ENCODE assay signal across 24 mouse cellular contexts in the genomic region with DNA sequence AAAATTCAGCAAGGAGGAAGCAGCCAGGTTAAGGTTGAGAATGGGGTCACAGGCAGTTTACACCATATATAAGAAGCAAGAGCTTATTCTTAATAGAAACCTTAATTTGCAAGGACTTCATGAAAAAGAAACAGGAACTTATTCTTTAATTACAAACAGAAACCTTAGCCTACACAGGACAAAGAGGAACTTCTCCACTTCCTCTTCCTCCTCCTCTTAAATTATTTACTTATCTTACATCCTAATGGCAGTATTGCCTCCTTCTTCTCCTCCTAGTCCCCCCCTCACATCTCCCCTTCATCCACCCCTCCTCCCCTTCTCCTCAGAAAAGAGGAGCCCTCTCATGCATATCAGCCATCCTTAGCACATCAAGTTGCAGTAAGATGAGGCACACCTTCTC. TPM values are rescaled to one million over a fixed set of nuclear protein-coding genes. Genes with fewer than 3 reads are reported as not detected.
DNase-seq lines count a peak whose midpoint lies in the region; ATAC-seq and TF ChIP-seq lines count a peak whose summit lies in the region.
"Had no signal": no experiment of that assay in that cellular context is flagged by ENCODE, and none has a peak within 500 bp of the region (broad histone marks: within the 10 kb centered on the region; RNA-seq: fewer than 3 reads in every experiment).

No protein-coding gene starts in this region.

- TF ChIP-seq POLR2A in MEL (IDR thresholded peaks at IDR 0.05; ENCODE audit: control insufficient read depth in 1 of 2, insufficient read depth in 1 of 2, low read depth in 1 of 2, low read length in 2 of 2, poor library complexity in 1 of 2), result no peak

- H3K4me1 ChIP-seq in MEL (ENCODE audit: control insufficient read depth in 1 of 2, insufficient read depth in 2 of 2, low read length in 2 of 2), result no peaks in the 10 kb centered on the region; a peak in 1 of 4 replicates
- no peaks in the 10 kb centered on the region for H3K4me1 ChIP-seq in forebrain, embryonic 15.5 days
- H3K4me1 ChIP-seq in forebrain, embryonic 11.5 days (replicated peaks; ENCODE audit: control insufficient read depth, insufficient read depth, low read length), result no peaks in the 10 kb centered on the region
- H3K4me1 ChIP-seq: heart, embryonic 13.5 days; hindbrain, embryonic 10.5 days; hindbrain, embryonic 13.5 days; intestine, embryonic 15.5 days had no signal

- no peak overlapping the region for H3K4me2 ChIP-seq in forebrain, embryonic 15.5 days (replicated peaks)
- no peak overlapping the region for H3K4me2 ChIP-seq in forebrain, embryonic 11.5 days (ENCODE audit: low read depth, low read length, severe bottlenecking)
- H3K4me2 ChIP-seq: heart, embryonic 13.5 days; hindbrain, embryonic 13.5 days; intestine, embryonic 15.5 days had no signal

- H3K27ac ChIP-seq in MEL (ENCODE audit: control insufficient read depth, low read depth, low read length), result 0 out of 2 replicates have a peak overlapping the region, but pooled peaks have one; percentile 41
- no peak overlapping the region for H3K27ac ChIP-seq in forebrain, embryonic 15.5 days (replicated peaks)
- no peak overlapping the region for H3K27ac ChIP-seq in forebrain, embryonic 11.5 days (ENCODE audit: low read depth, low read length)
- H3K27ac ChIP-seq: forebrain, embryonic 10.5 days; heart, embryonic 13.5 days; hindbrain, embryonic 10.5 days; hindbrain, embryonic 13.5 days; intestine, embryonic 15.5 days had no signal

- H3K79me2 ChIP-seq in MEL (ENCODE audit: control insufficient read depth, insufficient read depth, low read length, poor library complexity), result no peaks in the 10 kb centered on the region

- TF ChIP-seq CTCF in MEL (IDR thresholded peaks at IDR 0.05 in 2 of 3, conservative IDR thresholded peaks at IDR 0.05 in 1 of 3; ENCODE audit: control insufficient read depth in 1 of 3, insufficient read depth in 1 of 3, low read depth in 2 of 3, low read length in 3 of 3, poor library complexity in 1 of 3, severe bottlenecking in 1 of 3), result no peak

- peak; percentile 90 for ATAC-seq in common myeloid progenitor, adult 5-6 weeks (replicated peaks; ENCODE audit: low read depth, poor library complexity, severe bottlenecking)
- ATAC-seq in megakaryocyte, adult 5-6 weeks (ENCODE audit: poor library complexity, severe bottlenecking), result peak; percentile 94
- no peak for ATAC-seq in forebrain, embryonic 15.5 days (replicated peaks)
- no peak for ATAC-seq in forebrain, embryonic 11.5 days (replicated peaks; ENCODE audit: low FRiP score)
- ATAC-seq: forebrain, embryonic 14.5 days; hindbrain, embryonic 16.5 days; intestine, embryonic 15.5 days had no signal

- 0 out of 4 replicates have a peak, but pooled peaks cover 0 to 2% of the 10 kb centered on the region in 2 experiments for H3K36me3 ChIP-seq in MEL (ENCODE audit: control insufficient read depth in 1 of 2, insufficient read depth in 2 of 2, low read length in 2 of 2)
- H3K36me3 ChIP-seq in forebrain, embryonic 15.5 days, result no peaks in the 10 kb centered on the region
- H3K36me3 ChIP-seq in forebrain, embryonic 11.5 days (ENCODE audit: control insufficient read depth, insufficient read depth, low read length), result no peaks in the 10 kb centered on the region
- H3K36me3 ChIP-seq: forebrain, embryonic 10.5 days; heart, embryonic 13.5 days; hindbrain, embryonic 10.5 days; hindbrain, embryonic 13.5 days; intestine, embryonic 15.5 days had no signal

- peak; percentile 77 for DNase-seq in A20 (ENCODE audit: low read depth, low spot score)
- peak; percentile 44 for DNase-seq in MEL (ENCODE audit: low read depth, low spot score)
- DNase-seq in forebrain, embryonic 11.5 days (ENCODE audit: low spot score), result no peak
- no peak for DNase-seq in gastrocnemius, postnatal 4 days (ENCODE audit: low spot score in 2 of 2)
- DNase-seq in kidney, postnatal 4 days, result no peak
- DNase-seq: adrenal gland, adult 2 months; adrenal gland, postnatal 14 days; cerebellum, adult 11-12 months; cerebellum, adult 8-10 months; cerebellum, postnatal 10 days; cerebellum, postnatal 36 days; gastrocnemius, postnatal 25 days; heart, postnatal 14 days had no signal

- H3K9me3 ChIP-seq in MEL (replicated peaks; ENCODE audit: insufficient read depth, low read length), result no peaks in the 10 kb centered on the region
- H3K9me3 ChIP-seq in forebrain, embryonic 15.5 days, result no peaks in the 10 kb centered on the region
- no peaks in the 10 kb centered on the region for H3K9me3 ChIP-seq in forebrain, embryonic 11.5 days (ENCODE audit: control insufficient read depth, low read length)
- H3K9me3 ChIP-seq: forebrain, embryonic 10.5 days; heart, embryonic 13.5 days; hindbrain, embryonic 10.5 days; hindbrain, embryonic 13.5 days; intestine, embryonic 15.5 days had no signal

- H3K4me3 ChIP-seq in MEL (ENCODE audit: control insufficient read depth in 1 of 2, insufficient read depth in 1 of 2, low read depth in 2 of 2, low read length in 2 of 2), result no peak overlapping the region
- H3K4me3 ChIP-seq in forebrain, embryonic 15.5 days, result no peak overlapping the region
- no peak overlapping the region for H3K4me3 ChIP-seq in forebrain, embryonic 11.5 days (ENCODE audit: low read depth, low read length)
- H3K4me3 ChIP-seq: forebrain, embryonic 10.5 days; heart, embryonic 13.5 days; hindbrain, embryonic 10.5 days; hindbrain, embryonic 13.5 days; intestine, embryonic 15.5 days had no signal

- no peak overlapping the region for H3K9ac ChIP-seq in MEL (ENCODE audit: control insufficient read depth, low read depth, low read length, poor library complexity, severe bottlenecking)
- H3K9ac ChIP-seq in forebrain, embryonic 15.5 days (replicated peaks), result no peak overlapping the region
- H3K9ac ChIP-seq in forebrain, embryonic 11.5 days (ENCODE audit: low read length), result no peak overlapping the region
- H3K9ac ChIP-seq: heart, embryonic 13.5 days; hindbrain, embryonic 13.5 days; intestine, embryonic 15.5 days had no signal

- TF ChIP-seq RAD21 in MEL (IDR thresholded peaks at IDR 0.05; ENCODE audit: low read depth, low read length), result no peak

- no peaks in the 10 kb centered on the region for H3K27me3 ChIP-seq in MEL (ENCODE audit: control insufficient read depth in 1 of 2, insufficient read depth in 2 of 2, low read length in 2 of 2)
- H3K27me3 ChIP-seq in forebrain, embryonic 15.5 days, result no peaks in the 10 kb centered on the region
- no peaks in the 10 kb centered on the region for H3K27me3 ChIP-seq in forebrain, embryonic 11.5 days (ENCODE audit: control insufficient read depth, insufficient read depth, low read length)
- H3K27me3 ChIP-seq: heart, embryonic 13.5 days; hindbrain, embryonic 13.5 days; intestine, embryonic 15.5 days had no signal

- TF ChIP-seq EP300 in MEL (IDR thresholded peaks at IDR 0.05; ENCODE audit: low read depth in 1 of 2, low read length in 2 of 2), result peak in 1 of 2 experiments; percentile 68; a peak in 1 of 4 replicates

TF ChIP-seq in MEL, 35 proteins besides CTCF, POLR2A, EP300 and RAD21:
- TF ChIP-seq JUND (IDR thresholded peaks at IDR 0.05; ENCODE audit: low read depth, low read length), result no peak
- no peak for TF ChIP-seq UBTF (IDR thresholded peaks at IDR 0.05; ENCODE audit: borderline replicate concordance, insufficient read depth, low read depth, low read length)
- TF ChIP-seq CHD1 (IDR thresholded peaks at IDR 0.05; ENCODE audit: low read depth, low read length), result no peak
- no peak for TF ChIP-seq KAT2A (conservative IDR thresholded peaks at IDR 0.05; ENCODE audit: low read depth, low read length)
- TF ChIP-seq ZNF384 (IDR thresholded peaks at IDR 0.05; ENCODE audit: low read depth, low read length), result no peak
- TF ChIP-seq TBP (IDR thresholded peaks at IDR 0.05; ENCODE audit: low read depth, low read length), result no peak
- no peak for TF ChIP-seq MXI1 (IDR thresholded peaks at IDR 0.05; ENCODE audit: low read depth, low read length)
- TF ChIP-seq MAFK (IDR thresholded peaks at IDR 0.05; ENCODE audit: borderline replicate concordance, low read depth, low read length), result no peak
- no peak for TF ChIP-seq TCF12 (IDR thresholded peaks at IDR 0.05; ENCODE audit: low read depth, low read length)
- no peak for TF ChIP-seq SMC3 (IDR thresholded peaks at IDR 0.05; ENCODE audit: low read depth, low read length)
- no peak for TF ChIP-seq HCFC1 (IDR thresholded peaks at IDR 0.05; ENCODE audit: low read depth, low read length)
- TF ChIP-seq MYC (IDR thresholded peaks at IDR 0.05; ENCODE audit: low read depth, low read length), result no peak

RNA-seq across cellular contexts. Expression of a gene that starts 56.4 kb away (rescaled TPM):
- total RNA-seq in MEL (2012; rRNA removed), result not detected in 2 replicates
- not detected for polyA plus RNA-seq in MEL (2012; ENCODE audit: insufficient read depth in 1 of 2, insufficient read length in 2 of 2, low read depth in 1 of 2, low replicate concordance in 2 of 2, missing spikeins in 1 of 2)
- not detected in 2 replicates for total RNA-seq in common myeloid progenitor, adult 5-6 weeks (2017)
- total RNA-seq in megakaryocyte, adult 5-6 weeks (2015), result not detected in 2 replicates
- total RNA-seq in megakaryocyte, adult 5-6 weeks (2017), result not detected in 2 replicates
- 17.2 and 17.7 TPM in 2 replicates for polyA plus RNA-seq in forebrain, embryonic 15.5 days (2015; fragmentation: Nextera tagmentation; extraction: Ambion mirVana)
- 0.25 and 0.39 TPM in 2 replicates for polyA plus RNA-seq in forebrain, embryonic 11.5 days (2014; fragmentation: Nextera tagmentation; extraction: Ambion mirVana)
- total RNA-seq in gastrocnemius, postnatal 4 days (2021), result not detected
- total RNA-seq: gastrocnemius, adult 8-10 months; gastrocnemius, postnatal 25 days had no signal
- polyA plus RNA-seq: adrenal gland, adult 2 months had no signal

Comparison
In these comparisons a context has a peak if more than half of its experiments do, and no peak if none do; other contexts are left out.
1. DNase-seq: peak in A20 (single experiment) and MEL (single experiment); none in forebrain, embryonic 11.5 days (single experiment), gastrocnemius, postnatal 4 days (0 of 2) and kidney, postnatal 4 days (0 of 2).
2. ATAC-seq: peak in common myeloid progenitor, adult 5-6 weeks (single experiment) and megakaryocyte, adult 5-6 weeks (single experiment); none in forebrain, embryonic 15.5 days (single experiment) and forebrain, embryonic 11.5 days (single experiment).